Mouse (Mus musculus): ENCODE data around the gene Hoxc8. TPM values are rescaled to one million over a fixed set of nuclear protein-coding genes. Genes with fewer than 3 reads are reported as not detected.

Gene Hoxc8
- polyA plus RNA-seq, 1 experiment from 2014 or later = 3.0 TPM

DNA sequence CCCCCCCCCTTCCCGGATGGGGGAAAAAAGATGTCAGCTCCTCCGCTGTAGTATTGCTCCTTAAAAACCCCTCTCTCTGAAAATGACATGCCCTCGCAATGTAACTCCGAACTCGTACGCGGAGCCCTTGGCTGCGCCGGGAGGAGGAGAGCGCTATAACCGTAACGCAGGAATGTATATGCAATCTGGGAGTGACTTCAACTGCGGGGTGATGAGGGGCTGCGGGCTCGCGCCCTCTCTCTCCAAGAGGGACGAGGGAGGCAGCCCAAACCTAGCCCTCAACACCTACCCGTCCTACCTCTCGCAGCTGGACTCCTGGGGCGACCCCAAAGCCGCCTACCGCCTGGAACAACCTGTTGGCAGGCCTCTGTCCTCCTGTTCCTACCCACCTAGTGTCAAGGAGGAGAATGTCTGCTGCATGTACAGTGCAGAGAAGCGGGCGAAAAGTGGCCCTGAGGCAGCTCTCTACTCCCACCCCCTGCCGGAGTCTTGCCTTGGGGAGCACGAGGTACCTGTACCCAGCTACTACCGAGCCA is 23.6 kb upstream of the Hoxc8 start, which contains the start of gene Hoxc10:
Gene Hoxc10, plus strand, starts transcription at position 21 of the 536 bp plus-strand sequence.
- peak within 1 kb of the TSS; percentile 37 for H3K4me3 ChIP-seq
- peak within 1 kb of the TSS; percentile 58 for H3K4me2 ChIP-seq (replicated peaks)
- H3K4me1 ChIP-seq = peaks cover 12% of the 10 kb centered on the region
- WGBS = under 1% methylated on average over 27 of the region's 27 CpGs
- ATAC-seq (ENCODE audit: low FRiP score, low read depth) = peak; percentile 51
- no peaks in the 10 kb centered on the region for H3K36me3 ChIP-seq
- no peaks in the 10 kb centered on the region for H3K9me3 ChIP-seq
- H3K27ac ChIP-seq = peak within 1 kb of the TSS; percentile 75; the same call in 1 of the 2 replicates
- H3K27me3 ChIP-seq = peaks cover 93% of the 10 kb centered on the region
- H3K9ac ChIP-seq = peak within 1 kb of the TSS; percentile 69

DNA sequence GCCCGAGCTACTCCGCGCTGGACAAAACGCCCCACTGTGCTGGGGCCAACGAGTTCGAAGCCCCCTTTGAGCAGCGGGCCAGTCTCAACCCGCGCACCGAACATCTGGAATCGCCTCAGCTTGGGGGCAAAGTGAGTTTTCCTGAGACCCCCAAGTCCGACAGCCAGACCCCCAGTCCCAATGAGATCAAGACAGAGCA is 23.2 kb upstream of the Hoxc8 start, which contains the start of gene Hoxc5:
Gene Hoxc5, plus strand, starts transcription at position 132 of the 199 bp plus-strand sequence.
- ATAC-seq (ENCODE audit: low FRiP score, low read depth) = no peak
- Histone ChIP-seq H3K9me3 (no peaks in the 10 kb centered on the region), H3K27me3 (peaks cover 96% of the 10 kb centered on the region), H3K4me2 (replicated peaks) (peak within 1 kb of the TSS; percentile 58), H3K9ac (peak within 1 kb of the TSS; percentile 69), H3K27ac (peak within 1 kb of the TSS; percentile 75; the same call in 1 of the 2 replicates), H3K4me1 (peaks cover 15% of the 10 kb centered on the region), H3K36me3 (no peaks in the 10 kb centered on the region), H3K4me3 (peak within 1 kb of the TSS; percentile 37)
- under 1% methylated on average over 12 of the region's 12 CpGs for WGBS

DNA sequence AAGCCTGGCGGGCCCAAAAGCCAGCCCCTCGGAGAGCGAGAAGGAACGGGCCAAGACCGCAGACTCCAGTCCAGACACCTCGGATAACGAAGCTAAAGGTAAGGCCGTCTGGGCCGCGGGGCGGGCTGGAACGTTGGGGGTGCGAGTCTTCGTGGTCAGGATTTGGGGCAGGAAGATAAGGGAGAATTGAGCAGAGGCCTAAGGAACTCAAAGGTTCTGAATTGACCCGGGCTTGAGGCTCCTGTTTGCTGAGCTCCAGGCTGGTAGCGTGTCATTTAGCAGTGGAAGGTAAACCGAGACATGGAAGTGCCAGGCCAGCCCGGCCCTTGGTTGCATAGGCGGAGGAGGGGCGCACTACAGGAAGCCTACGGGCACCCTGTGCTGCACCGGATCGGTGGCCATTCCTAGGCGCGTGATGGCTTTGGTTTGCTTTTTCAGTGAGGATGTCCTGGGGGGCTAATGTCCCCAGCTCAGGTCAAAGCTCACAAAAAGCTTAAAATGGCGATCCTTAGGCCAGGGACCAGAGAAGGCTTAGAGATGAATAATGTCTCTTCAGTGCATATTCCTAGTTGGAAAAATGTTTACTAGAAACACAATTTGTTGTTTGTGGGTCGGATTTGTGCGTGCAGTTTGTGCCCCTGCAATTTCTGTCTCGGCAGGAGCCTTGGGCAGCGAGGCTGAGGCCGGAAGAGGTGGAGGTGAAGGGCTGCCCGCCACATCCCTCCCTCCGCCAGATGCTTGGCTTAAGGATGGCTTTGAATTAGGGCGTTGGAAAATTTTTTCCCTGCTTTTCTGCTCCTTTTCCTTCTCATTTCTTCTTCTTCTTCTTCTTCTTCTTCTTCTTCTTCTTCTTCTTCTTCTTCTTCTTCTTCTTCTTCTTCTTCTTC is 22.7 kb upstream of the Hoxc8 start:
- H3K27ac ChIP-seq = peak overlapping the region; percentile 63; the same call in 1 of the 2 replicates
- H3K4me1 ChIP-seq = peaks cover 18% of the 10 kb centered on the region
- no peaks in the 10 kb centered on the region for H3K9me3 ChIP-seq
- WGBS = 2% methylated on average over 34 of the region's 34 CpGs
- peaks cover 96% of the 10 kb centered on the region for H3K27me3 ChIP-seq
- peak overlapping the region; percentile 37 for H3K4me3 ChIP-seq
- no peak for ATAC-seq (ENCODE audit: low FRiP score, low read depth)
- H3K4me2 ChIP-seq (replicated peaks) = peak overlapping the region; percentile 58
- H3K36me3 ChIP-seq = no peaks in the 10 kb centered on the region
- peak overlapping the region; percentile 69 for H3K9ac ChIP-seq

DNA sequence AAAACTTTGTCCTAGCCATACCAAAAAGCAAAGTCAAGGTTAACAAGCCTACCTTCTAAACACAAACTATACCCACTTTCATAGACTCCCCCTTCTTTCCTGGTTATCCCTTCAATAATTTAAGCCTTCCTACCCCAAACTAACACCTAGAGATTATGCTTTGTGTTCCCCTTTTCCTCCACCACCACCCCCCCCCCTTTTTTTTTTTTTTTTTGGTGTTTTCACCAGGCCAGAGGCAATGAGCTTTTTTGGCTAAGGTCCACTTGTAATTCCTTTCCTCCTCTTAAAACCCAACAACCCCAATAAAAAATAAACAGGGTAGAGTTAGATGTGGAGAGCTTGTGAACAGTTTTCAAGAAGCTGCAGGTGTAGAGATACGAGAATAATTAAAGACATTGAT is 21.1 kb upstream of the Hoxc8 start:
- peaks cover 99% of the 10 kb centered on the region for H3K27me3 ChIP-seq
- no peak for ATAC-seq (ENCODE audit: low FRiP score, low read depth)
- no peaks in the 10 kb centered on the region for H3K9me3 ChIP-seq
- H3K36me3 ChIP-seq = no peaks in the 10 kb centered on the region
- WGBS = 14% methylated on average over 1 of the region's 1 CpGs
- H3K4me1 ChIP-seq = peaks cover 18% of the 10 kb centered on the region
- H3K4me2 ChIP-seq (replicated peaks) = peak overlapping the region; percentile 58
- H3K4me3 ChIP-seq = peak overlapping the region; percentile 23; the same call in 1 of the 2 replicates
- H3K9ac ChIP-seq = no peak overlapping the region
- H3K27ac ChIP-seq = no peak overlapping the region

DNA sequence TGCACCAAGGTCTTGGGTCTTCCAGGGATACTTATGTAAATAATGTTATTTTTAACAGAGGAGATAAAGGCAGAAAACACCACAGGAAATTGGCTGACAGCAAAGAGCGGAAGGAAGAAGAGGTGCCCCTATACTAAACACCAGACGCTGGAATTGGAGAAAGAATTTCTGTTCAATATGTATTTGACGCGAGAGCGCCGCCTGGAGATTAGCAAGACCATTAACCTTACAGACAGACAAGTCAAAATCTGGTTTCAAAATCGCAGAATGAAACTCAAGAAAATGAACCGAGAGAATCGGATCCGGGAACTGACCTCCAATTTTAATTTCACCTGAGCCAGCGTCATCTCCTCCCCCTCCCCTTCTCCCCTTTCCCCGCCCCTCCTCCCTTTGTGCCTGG is 19.7 kb upstream of the Hoxc8 start:
- no peak overlapping the region for H3K9ac ChIP-seq
- no peak overlapping the region for H3K4me3 ChIP-seq
- no peak overlapping the region for H3K27ac ChIP-seq
- peaks cover 18% of the 10 kb centered on the region for H3K4me1 ChIP-seq
- no peaks in the 10 kb centered on the region for H3K36me3 ChIP-seq
- 4% methylated on average over 12 of the region's 12 CpGs for WGBS
- H3K27me3 ChIP-seq = peaks cover 99% of the 10 kb centered on the region
- peak overlapping the region; percentile 34 for H3K4me2 ChIP-seq (replicated peaks)
- ATAC-seq (ENCODE audit: low FRiP score, low read depth) = no peak
- H3K9me3 ChIP-seq = no peaks in the 10 kb centered on the region

DNA sequence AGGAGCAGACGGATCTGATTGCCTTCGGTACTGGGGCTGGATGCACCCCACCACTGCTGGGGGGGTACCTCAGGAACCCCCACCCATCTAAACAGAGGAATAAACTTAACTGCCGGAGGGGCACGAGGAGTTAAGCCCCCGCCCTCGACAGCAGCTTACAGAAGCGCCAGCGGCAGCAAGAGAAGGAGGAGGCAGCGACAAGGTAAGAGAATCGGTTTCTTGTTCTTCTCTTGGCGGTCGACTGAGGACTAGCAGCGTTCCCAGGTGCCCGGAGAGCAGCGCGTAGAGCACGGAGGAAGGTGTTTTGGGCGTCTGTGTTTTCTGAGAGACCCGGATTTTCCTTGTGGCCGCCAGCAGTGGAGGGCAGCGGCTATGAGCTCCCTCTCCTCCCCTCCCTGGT is 18.2 kb upstream of the Hoxc8 start:
- 2% methylated on average over 21 of the region's 21 CpGs for WGBS
- Histone ChIP-seq H3K27ac (peak overlapping the region; percentile 3; the same call in 1 of the 2 replicates), H3K27me3 (peaks cover 99% of the 10 kb centered on the region), H3K36me3 (no peaks in the 10 kb centered on the region), H3K4me2 (replicated peaks) (peak overlapping the region; percentile 55), H3K9ac (peak overlapping the region; percentile 55), H3K4me1 (peaks cover 20% of the 10 kb centered on the region), H3K4me3 (peak overlapping the region; percentile 31), H3K9me3 (no peaks in the 10 kb centered on the region)
- no peak for ATAC-seq (ENCODE audit: low FRiP score, low read depth)

DNA sequence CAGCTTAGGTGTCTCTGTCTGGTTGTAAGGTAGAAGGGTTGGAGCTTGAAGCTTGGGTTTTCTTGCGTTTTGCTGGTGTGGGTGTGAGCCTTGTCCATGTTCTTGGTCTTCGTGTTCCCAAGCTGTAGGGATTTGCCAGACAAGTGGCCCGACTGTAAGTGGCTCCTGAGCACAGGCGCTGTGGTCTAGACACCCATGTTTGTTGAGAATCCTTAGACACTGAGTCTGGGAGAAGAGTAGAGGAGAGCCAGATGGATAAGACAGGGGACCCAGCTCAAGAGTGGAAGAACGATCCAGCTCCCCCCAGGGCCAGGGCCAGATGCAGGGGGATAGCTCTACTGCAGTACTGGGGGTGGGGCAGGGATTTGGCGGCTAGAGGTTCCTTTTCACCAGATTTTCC is 17.7 kb upstream of the Hoxc8 start:
- Histone ChIP-seq H3K36me3 (no peaks in the 10 kb centered on the region), H3K4me1 (peaks cover 25% of the 10 kb centered on the region), H3K9ac (peak overlapping the region; percentile 55), H3K9me3 (no peaks in the 10 kb centered on the region), H3K4me3 (peak overlapping the region; percentile 31), H3K27ac (no peak overlapping the region), H3K4me2 (replicated peaks) (peak overlapping the region; percentile 55), H3K27me3 (peaks cover 99% of the 10 kb centered on the region)
- WGBS = 5% methylated on average over 6 of the region's 6 CpGs
- no peak for ATAC-seq (ENCODE audit: low FRiP score, low read depth)

DNA sequence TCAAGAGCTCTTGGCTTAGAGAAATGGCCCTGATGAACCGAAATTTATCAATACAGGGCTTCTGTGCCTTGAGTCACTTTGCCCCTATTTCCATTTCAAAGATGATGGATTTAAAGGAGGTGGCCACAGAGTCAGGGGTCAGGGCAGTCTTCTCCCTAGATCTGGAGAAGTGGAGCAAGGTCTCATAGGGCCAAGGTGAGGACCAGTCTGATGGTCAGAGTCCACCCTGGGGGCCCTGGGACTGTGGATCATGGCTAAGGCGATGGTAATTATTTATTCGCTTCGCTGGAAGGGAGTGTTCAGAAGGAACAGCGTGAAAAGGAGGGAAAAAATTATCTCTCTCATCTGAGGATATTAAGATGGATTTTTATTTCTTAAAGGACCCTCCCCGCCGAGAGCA is 15.4 kb upstream of the Hoxc8 start:
- Histone ChIP-seq H3K27ac (no peak overlapping the region), H3K9me3 (no peaks in the 10 kb centered on the region), H3K4me2 (replicated peaks) (peak overlapping the region; percentile 59), H3K27me3 (peaks cover 100% of the 10 kb centered on the region), H3K9ac (no peak overlapping the region), H3K36me3 (no peaks in the 10 kb centered on the region), H3K4me1 (peaks cover 21% of the 10 kb centered on the region), H3K4me3 (peak overlapping the region; percentile 38)
- 10% methylated on average over 7 of the region's 7 CpGs for WGBS
- ATAC-seq (ENCODE audit: low FRiP score, low read depth) = no peak

DNA sequence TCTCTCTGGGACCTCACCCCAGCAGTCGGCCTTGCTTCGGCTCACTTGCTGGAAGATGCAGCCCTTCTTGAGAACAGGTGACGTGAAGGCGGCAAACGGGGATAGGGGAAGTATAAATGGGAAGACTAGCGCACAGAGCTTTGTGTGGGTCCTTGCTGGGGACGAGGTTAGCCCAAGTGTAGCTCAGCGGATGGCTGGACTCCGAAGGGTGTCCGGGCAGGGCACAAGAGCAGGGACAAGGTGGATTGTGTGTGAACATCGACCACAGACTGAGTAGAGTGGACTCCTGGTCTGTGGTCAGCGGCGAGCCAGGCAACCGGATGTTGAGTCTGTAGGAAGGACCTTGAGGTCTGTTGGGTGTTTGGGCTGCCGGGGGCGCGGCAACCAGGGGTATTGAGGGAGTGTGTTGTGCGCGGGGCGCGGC is 14.7 kb upstream of the Hoxc8 start:
- Histone ChIP-seq H3K9ac (peak overlapping the region; percentile 60), H3K27me3 (peaks cover 100% of the 10 kb centered on the region), H3K9me3 (no peaks in the 10 kb centered on the region), H3K36me3 (no peaks in the 10 kb centered on the region), H3K4me1 (peaks cover 25% of the 10 kb centered on the region), H3K4me3 (peak overlapping the region; percentile 38), H3K27ac (peak overlapping the region; percentile 39; the same call in 1 of the 2 replicates), H3K4me2 (replicated peaks) (peak overlapping the region; percentile 59)
- 2% methylated on average over 21 of the region's 21 CpGs for WGBS
- ATAC-seq (ENCODE audit: low FRiP score, low read depth) = no peak

DNA sequence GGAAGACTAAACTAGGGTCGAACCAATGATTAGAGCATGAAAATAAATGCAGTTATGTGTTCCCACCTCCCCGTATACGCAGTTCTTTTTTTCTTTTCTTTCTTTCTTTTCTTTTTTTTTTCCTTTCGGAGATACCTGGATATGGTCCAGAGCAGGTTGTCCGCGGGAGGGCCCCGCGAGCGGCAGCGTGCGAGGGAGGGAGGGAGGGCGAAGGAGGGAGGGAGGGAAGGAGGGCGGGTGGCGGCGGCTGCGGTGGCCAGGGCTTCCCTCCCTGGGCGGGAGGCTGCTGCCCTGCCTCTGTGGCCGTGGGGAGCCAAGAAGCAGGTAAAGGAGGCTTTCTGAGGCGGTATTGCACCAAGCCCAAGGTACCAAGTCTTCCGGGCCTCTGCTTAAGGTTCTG is 14.2 kb upstream of the Hoxc8 start, which contains the start of gene Hoxc9:
Gene Hoxc9, plus strand, starts transcription at position 269 of the 400 bp plus-strand sequence.
- Histone ChIP-seq H3K9me3 (no peaks in the 10 kb centered on the region), H3K36me3 (no peaks in the 10 kb centered on the region), H3K4me3 (peak within 1 kb of the TSS; percentile 38), H3K27me3 (peaks cover 100% of the 10 kb centered on the region), H3K4me2 (replicated peaks) (peak within 1 kb of the TSS; percentile 59), H3K4me1 (peaks cover 28% of the 10 kb centered on the region), H3K27ac (peak within 1 kb of the TSS; percentile 39; the same call in 1 of the 2 replicates), H3K9ac (peak within 1 kb of the TSS; percentile 60)
- 1% methylated on average over 18 of the region's 20 CpGs for WGBS
- ATAC-seq (ENCODE audit: low FRiP score, low read depth) = no peak

DNA sequence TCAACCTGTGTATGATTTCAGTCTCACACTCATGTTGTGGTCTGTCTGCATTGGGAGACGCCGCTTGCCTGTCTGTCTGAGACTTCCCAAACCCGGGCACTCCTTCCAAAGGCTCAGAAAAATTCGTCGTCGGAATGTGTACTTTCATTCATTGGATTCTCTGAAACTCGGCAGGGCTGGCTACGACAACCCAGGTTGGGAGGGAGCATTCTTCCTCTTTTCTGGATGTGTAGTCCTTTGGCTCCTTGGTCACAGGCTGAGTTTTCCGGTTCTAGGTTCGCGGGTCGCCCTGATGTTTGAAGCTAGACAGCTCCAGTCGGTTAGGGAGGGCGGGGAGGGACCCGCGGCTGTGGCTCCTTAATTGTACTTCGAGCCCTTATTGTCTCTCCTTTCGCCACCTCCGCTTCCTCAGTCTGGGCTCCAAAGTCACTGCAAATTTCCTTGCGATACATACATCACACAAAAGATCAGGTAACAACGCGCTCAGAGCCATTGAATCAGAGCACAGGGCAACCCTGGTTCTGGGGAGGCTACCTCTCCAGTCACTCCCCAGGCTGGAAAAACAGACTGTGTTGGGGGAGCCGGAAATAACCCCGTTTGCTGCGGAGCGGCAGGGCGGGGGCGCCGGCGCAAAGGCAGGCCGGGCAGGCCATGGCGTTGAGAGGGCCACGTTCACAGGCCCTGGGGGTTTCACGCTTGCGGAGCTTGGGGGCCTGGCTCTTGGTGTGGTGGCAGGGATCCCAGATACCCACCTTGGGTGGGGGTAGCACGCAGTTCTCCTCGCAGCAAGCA is 13.6 kb upstream of the Hoxc8 start:
- peaks cover 34% of the 10 kb centered on the region for H3K4me1 ChIP-seq
- H3K9me3 ChIP-seq = no peaks in the 10 kb centered on the region
- no peak overlapping the region; the same call in 1 of the 2 replicates for H3K27ac ChIP-seq
- 3% methylated on average over 37 of the region's 37 CpGs for WGBS
- no peak for ATAC-seq (ENCODE audit: low FRiP score, low read depth)
- no peaks in the 10 kb centered on the region for H3K36me3 ChIP-seq
- H3K4me2 ChIP-seq (replicated peaks) = peak overlapping the region; percentile 59
- peak overlapping the region; percentile 38 for H3K4me3 ChIP-seq
- peaks cover 100% of the 10 kb centered on the region for H3K27me3 ChIP-seq
- H3K9ac ChIP-seq = peak overlapping the region; percentile 60

Measured in limb, embryonic 13.5 days (tissue).